Mouse (Mus musculus): ENCODE data around the gene Ufc1.

The Ufc1 gene

GRCm38 (mm10) chr1:171271196-171271595, 23.6 kb downstream of the Ufc1 start:
- DNase-seq (ENCODE audit: low read depth, low spot score) = no peak

GRCm38 (mm10) chr1:171270573-171270900, 24.3 kb downstream of the Ufc1 start:
- DNase-seq (ENCODE audit: low read depth, low spot score) = no peak

- peak; percentile 85 for DNase-seq (ENCODE audit: low read depth, low spot score)
These were observed 24.8 kb downstream of the Ufc1 start, which contains the start of gene B4galt3 for GRCm38 (mm10) chr1:171269848-171270572. B4galt3 (plus strand) TSS chr1:171270328.

GRCm38 (mm10) chr1:171268341-171268740, 26.5 kb downstream of the Ufc1 start:
- DNase-seq (ENCODE audit: low read depth, low spot score) = no peak

DNA sequence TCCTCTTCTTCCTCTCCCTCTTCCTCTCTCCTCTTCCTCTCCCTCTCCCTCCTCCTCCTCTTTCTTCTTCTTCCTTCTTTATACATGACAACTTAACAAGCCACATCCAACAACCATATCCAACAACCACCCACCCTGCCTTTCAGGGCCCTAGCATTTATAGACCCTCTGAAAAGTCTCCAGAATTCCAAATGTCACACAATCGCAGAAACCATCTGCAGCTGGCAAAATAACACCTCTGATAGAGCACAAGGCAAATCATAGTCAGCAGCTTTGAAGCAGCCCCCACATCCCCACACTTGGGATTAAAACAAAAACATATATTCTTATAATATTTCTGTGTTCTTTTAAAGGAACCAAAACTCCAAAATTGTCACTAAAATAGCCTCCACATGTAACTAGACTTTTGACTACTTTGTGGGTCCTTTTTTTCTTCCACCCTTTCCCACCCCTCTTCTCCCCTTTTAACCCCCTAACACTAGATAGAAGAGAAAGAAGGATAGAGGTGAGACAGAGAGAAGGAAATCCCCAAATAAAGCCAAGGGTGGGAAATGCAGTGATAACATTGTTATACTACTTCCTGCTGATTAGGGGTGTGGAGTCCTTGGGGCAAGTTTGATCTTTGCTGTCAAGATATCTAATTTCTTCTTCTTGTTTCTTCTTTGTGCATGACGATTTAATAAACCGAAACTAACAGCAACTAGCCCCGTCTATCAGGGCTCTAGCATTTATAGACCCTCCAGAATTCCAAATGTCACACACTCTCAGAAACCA, 28.7 kb downstream of the Ufc1 start:
- no peak for DNase-seq (ENCODE audit: low read depth, low spot score)

- DNase-seq (ENCODE audit: low read depth, low spot score) = no peak
These were observed 31.0 kb downstream of the Ufc1 start for GRCm38 (mm10) chr1:171263666-171264461.

DNA sequence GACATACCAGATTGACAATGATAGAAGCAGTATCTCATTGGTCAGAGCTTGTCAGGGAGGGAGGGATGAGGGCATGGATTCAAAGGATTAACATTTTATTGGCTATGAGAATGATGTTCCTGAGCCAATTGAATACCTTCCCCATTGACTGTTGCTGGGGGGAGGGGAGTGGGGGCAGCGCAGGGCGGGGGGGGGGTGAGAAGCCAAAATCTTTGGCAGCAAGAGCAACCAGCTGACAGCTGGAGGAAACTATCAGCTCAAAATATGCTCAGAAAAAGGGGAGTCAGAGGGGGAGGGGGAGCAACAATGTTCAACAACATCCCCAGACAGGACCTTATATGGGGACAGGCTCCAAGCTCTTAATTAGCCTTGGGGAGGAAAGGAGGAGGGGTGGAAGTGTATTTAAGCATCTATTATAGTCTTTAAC, 31.6 kb downstream of the Ufc1 start:
- DNase-seq (ENCODE audit: low read depth, low spot score) = no peak

DNA sequence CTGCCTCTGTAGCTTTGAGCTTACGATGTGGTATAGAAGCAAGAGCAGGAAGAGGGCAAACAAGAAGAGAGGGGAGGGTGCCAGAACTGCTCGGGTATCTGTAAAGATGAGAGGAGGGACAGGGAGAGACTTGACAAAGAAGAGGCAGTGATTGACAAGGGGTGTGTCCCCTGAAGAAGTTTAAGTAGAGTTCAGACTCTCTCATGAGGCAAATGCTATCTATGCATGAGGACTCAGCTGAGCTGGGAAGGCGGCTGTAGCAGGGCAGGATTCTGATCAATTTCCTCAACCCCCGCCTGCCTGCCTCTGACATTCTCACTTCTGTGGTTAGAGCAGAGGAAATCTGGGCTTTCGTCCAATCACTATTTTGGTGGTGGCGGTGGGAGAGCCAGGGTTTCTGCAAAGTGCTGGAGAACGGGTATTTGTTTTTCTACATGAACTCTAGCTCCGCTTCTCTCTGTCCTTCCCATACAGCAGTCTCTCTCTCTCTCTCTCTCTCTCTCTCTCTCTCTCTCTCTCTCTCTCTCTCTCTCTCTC, 32.2 kb downstream of the Ufc1 start:
- DNase-seq (ENCODE audit: low read depth, low spot score) = no peak

GRCm38 (mm10) chr1:171260316-171260715, 34.5 kb downstream of the Ufc1 start:
- DNase-seq (ENCODE audit: low read depth, low spot score) = no peak

DNA sequence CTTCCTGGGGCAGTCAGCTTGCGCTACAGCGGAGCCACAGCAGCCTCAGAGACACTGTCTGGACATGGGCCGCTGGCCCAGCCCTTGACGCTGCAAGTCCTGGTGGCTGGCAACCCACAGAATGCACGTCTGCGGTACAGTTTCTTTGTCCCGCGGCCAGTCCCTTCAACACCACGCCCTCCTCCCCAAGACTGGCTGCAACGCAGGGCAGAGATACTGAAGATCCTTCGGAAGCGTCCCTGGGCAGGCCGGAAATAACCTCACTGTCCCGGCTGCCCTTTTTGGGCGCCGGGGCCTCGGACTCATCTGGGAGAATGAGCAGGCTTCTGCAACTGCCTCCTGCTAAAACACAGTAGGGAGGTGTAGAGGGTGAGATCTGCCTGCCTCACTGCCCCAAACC, 35.9 kb downstream of the Ufc1 start:
- no peak for DNase-seq (ENCODE audit: low read depth, low spot score)

DNA sequence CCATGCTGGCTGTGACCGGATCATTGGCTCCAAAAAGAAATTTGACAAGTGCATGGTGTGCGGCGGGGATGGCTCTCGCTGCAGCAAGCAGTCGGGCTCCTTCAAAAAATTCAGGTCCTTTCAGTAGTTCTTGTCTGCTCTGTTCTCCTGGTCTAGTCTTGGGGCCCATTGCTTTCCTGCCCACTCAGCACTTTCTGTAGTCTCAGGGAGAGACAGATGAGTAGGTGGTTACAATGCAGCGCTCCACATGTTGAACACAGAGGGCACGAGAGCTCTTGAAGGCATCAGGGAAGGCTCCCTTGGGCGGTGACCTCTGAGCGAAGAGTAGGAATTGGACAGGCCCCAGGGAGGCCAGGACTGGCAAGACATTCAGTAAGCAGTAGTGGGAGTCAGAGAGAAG, 37.0 kb downstream of the Ufc1 start:
- DNase-seq (ENCODE audit: low read depth, low spot score) = no peak

GRCm38 (mm10) chr1:171256937-171257548, 37.8 kb downstream of the Ufc1 start:
- DNase-seq (ENCODE audit: low read depth, low spot score) = peak; percentile 65

DNA sequence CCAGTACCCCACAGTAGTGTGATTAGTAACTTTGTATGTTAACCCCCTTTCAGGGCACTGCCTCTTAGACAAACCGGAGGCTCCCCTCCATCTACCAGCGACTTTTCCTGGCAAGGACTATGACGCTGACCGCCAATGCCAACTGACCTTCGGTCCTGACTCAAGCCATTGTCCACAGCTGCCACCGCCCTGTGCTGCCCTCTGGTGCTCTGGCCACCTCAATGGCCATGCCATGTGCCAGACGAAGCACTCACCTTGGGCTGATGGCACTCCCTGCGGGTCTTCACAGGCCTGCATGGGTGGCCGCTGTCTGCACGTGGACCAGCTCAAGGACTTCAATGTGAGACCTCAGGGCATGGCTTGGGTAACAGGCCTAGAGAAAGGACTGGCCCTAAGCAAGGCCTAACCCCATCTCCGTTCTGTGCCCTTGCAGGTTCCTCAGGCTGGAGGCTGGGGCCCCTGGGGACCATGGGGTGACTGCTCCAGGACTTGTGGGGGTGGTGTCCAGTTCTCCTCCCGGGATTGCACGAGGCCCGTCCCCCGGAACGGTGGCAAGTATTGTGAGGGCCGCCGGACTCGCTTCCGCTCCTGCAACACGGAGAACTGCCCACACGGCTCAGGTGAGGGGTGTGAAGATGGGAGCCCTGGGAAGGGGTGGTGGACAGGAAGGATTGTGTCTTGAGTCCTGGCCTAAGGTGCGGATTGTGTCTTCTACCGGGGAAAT, 38.6 kb downstream of the Ufc1 start:
- no peak for DNase-seq (ENCODE audit: low read depth, low spot score)

GRCm38 (mm10) chr1:171252415-171252814, 42.4 kb downstream of the Ufc1 start:
- no peak for DNase-seq (ENCODE audit: low read depth, low spot score)

DNA sequence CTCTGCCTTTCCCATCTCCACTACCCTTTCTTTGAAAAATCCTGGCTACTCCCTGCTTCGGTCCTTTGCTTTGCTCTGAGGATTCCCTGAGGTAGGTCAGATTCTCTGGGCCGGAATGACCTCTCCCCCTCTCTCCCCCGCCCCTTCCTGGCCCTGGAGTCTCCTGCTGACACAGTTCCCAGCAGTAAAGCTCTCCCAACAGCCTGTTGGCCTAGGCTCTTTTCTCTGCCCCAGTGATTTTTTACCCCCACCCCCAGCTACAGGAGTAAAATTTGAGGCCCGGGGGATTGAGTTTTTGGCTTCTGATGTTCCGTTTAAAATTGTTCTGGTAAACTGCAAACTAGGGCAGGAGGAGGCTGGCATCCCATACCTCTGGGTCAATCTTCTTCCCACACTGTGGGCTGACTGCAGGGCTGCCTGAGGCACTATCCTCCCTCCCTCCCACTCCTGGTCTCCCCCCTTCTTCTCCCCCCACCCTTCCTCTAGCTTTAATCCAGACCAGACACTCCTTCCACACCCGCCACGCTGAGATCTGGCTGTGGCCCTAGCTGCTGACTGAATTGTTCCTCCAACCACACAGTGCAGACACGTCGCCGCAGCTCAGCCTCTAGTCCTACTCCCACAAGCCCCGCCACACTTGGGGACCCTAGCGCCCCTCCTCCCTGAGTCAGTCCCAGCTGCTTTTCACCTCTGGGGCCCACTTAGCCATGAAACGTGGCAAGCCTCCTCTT, 43.1 kb downstream of the Ufc1 start:
- no peak for DNase-seq (ENCODE audit: low read depth, low spot score)

DNA sequence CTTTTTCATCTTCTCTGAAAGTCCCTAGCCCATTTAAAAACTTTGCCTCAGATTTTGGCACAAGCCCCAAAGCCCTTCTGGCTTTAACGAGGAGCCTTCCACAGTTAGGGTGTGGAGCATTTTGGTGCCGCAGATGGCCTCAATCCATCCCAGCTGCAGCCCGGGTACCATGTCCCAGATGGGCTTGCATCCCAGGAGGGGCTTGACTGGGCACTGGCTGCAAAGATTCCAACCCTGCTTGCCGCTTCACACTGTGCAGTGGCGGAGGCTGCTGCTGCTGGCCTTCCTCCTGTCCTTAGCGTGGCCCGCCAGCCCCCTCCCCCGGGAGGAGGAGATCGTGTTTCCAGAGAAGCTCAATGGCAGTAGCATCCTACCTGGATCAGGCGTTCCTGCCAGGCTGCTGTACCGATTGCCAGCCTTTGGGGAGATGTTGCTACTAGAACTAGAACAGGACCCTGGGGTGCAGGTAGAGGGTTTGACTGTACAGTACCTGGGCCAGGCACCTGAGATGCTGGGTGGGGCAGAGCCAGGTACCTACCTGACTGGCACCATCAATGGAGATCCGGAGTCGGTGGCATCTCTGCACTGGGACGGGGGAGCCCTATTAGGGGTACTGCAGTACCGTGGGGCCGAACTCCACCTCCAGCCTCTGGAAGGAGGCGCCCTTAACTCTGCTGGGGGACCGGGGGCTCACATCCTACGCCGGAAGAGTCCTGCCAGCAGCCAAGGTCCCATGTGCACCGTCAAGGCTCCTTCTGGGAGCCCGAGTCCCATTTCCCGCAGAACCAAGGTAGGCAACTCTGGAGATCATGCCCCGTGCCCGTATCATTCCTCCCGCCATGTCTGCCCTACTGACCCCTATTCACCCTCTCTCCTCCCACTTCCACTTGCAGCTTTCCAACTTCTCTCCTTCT, 43.9 kb downstream of the Ufc1 start, which contains the start of gene Ndufs2:
TSS of gene Ndufs2 (minus strand) at position 709 of the 914 bp plus-strand sequence.
- DNase-seq (ENCODE audit: low read depth, low spot score) = no peak

- no peak for DNase-seq (ENCODE audit: low read depth, low spot score)
These were observed 44.8 kb downstream of the Ufc1 start, which contains the start of gene Adamts4 for GRCm38 (mm10) chr1:171249913-171250600. Adamts4 (plus strand) TSS chr1:171250421.
